Mouse (Mus musculus) limb, embryonic 12.5 days (tissue): ENCODE data around the gene Blvra. TPM values are rescaled to one million over a fixed set of nuclear protein-coding genes. Genes with fewer than 3 reads are reported as not detected.

Source experiments
- microRNA-seq: library from miRNA; unstranded; fragments of <30 nt; microRNA quantifications from one replicate; pipeline ENCODE4, GENCODE M21; 2017
- polyA plus RNA-seq: library from polyadenylated mRNA; unstranded; fragments of >200 nt; fragmentation: Nextera tagmentation; extraction: Ambion mirVana; gene quantifications from 2 replicates; pipeline ENCODE4 v1.2.1, GENCODE M21; 2016

Gene Blvra
- polyA plus RNA-seq, 1 experiment from 2014 or later = 35.6 TPM

Small RNA genes lying within 50 kb of the gene (microRNA-seq; reads per million reads assigned to microRNA genes)
- not detected for gene Gm24081

Other genes starting within 250 kb of the Blvra start
- gene Trpm7, start 194.4 kb upstream of the Blvra start, polyA plus RNA-seq = 59.2 and 63.4 TPM in 2 replicates
- gene Sppl2a, start 137.4 kb upstream of the Blvra start, polyA plus RNA-seq = 41.3 and 42.8 TPM in 2 replicates
- 12.3 and 13.8 TPM in 2 replicates for gene Ap4e1, start 61.9 kb upstream of the Blvra start, polyA plus RNA-seq
- gene Ncaph, start 63.3 kb downstream of the Blvra start, polyA plus RNA-seq = 112 TPM in 2 replicates
- gene Itpripl1, start 72.8 kb downstream of the Blvra start, polyA plus RNA-seq = 20.8 and 23.0 TPM in 2 replicates
- gene 1810024B03Rik, start 137.6 kb downstream of the Blvra start, polyA plus RNA-seq = 2.2 and 2.3 TPM in 2 replicates
- 98.3 and 104 TPM in 2 replicates for gene Snrnp200, start 137.7 kb downstream of the Blvra start, polyA plus RNA-seq
- gene Ciao1, start 177.2 kb downstream of the Blvra start, polyA plus RNA-seq = 65.1 and 65.9 TPM in 2 replicates
- gene Tmem127, start 177.2 kb downstream of the Blvra start, polyA plus RNA-seq = 26.5 and 29.6 TPM in 2 replicates
- 86.5 and 89.6 TPM in 2 replicates for gene Stard7, start 199.6 kb downstream of the Blvra start, polyA plus RNA-seq